Mouse (Mus musculus): ENCODE measurements around the gene Vmn1r115. TPM values are rescaled to one million over a fixed set of nuclear protein-coding genes. Genes with fewer than 3 reads are reported as not detected.
"Not testable (repeated sequence)": the region's sequence is repeated elsewhere in the genome, so short reads cannot be mapped to it uniquely, and the experiment has no call there.

Gene Vmn1r115
- not detected in 2 replicates for polyA plus RNA-seq (2016; fragmentation: Nextera tagmentation; extraction: Ambion mirVana)

- DNase-seq (ENCODE audit: low spot score); H3K27me3 ChIP-seq (replicated peaks; ENCODE audit: low read depth, poor library complexity, severe bottlenecking); H3K27ac ChIP-seq (replicated peaks); H3K36me3 ChIP-seq (replicated peaks); H3K4me3 ChIP-seq; H3K4me1 ChIP-seq; H3K9me3 ChIP-seq: not testable (repeated sequence)
- WGBS, result 94% methylated on average over 1 of the region's 3 CpGs
Observed at GRCm38 (mm10) chr7:20844885-20845284, at the start of gene Vmn1r115. TSS of gene Vmn1r115 (minus strand) at chr7:20844985.

- H3K4me1 ChIP-seq; H3K27me3 ChIP-seq (replicated peaks; ENCODE audit: low read depth, poor library complexity, severe bottlenecking); DNase-seq (ENCODE audit: low spot score); H3K27ac ChIP-seq (replicated peaks); H3K4me3 ChIP-seq; H3K9me3 ChIP-seq; H3K36me3 ChIP-seq (replicated peaks): not testable (repeated sequence)
- WGBS, result no CpG with 5 or more reads among the region's 2 CpGs
Observed at GRCm38 (mm10) chr7:20884021-20884420, 39.2 kb upstream of the Vmn1r115 start, which contains the start of gene Vmn1r117. TSS of gene Vmn1r117 (minus strand) at chr7:20884121.

- not testable (repeated sequence) for H3K9me3 ChIP-seq; H3K27me3 ChIP-seq (replicated peaks; ENCODE audit: low read depth, poor library complexity, severe bottlenecking); H3K27ac ChIP-seq (replicated peaks); H3K4me3 ChIP-seq; H3K4me1 ChIP-seq; DNase-seq (ENCODE audit: low spot score); H3K36me3 ChIP-seq (replicated peaks)
- 60% methylated on average over 3 of the region's 3 CpGs for WGBS
Observed at GRCm38 (mm10) chr7:20871956-20872355, 27.2 kb upstream of the Vmn1r115 start, which contains the start of gene Vmn1r116. TSS of gene Vmn1r116 (plus strand) at chr7:20872256.

GRCm38 (mm10) chr7:20812086-20812485 lies 32.7 kb downstream of the Vmn1r115 start, which contains the start of gene Vmn1r114:
TSS of gene Vmn1r114 (minus strand) at chr7:20812186.
- H3K9me3 ChIP-seq; H3K4me3 ChIP-seq; H3K4me1 ChIP-seq; H3K36me3 ChIP-seq (replicated peaks); DNase-seq (ENCODE audit: low spot score); H3K27ac ChIP-seq (replicated peaks); H3K27me3 ChIP-seq (replicated peaks; ENCODE audit: low read depth, poor library complexity, severe bottlenecking): not testable (repeated sequence)
- no CpG with 5 or more reads among the region's 5 CpGs for WGBS

Other genes starting within 250 kb of the Vmn1r115 start
- not detected in 2 replicates for gene Gm4513, start 246.0 kb downstream of the Vmn1r115 start, polyA plus RNA-seq (2016; fragmentation: Nextera tagmentation; extraction: Ambion mirVana)
- gene Vmn1r107, start 176.1 kb downstream of the Vmn1r115 start, polyA plus RNA-seq (2016; fragmentation: Nextera tagmentation; extraction: Ambion mirVana), result not detected in 2 replicates
- not detected in 2 replicates for gene Vmn1r111, start 141.8 kb downstream of the Vmn1r115 start, polyA plus RNA-seq (2016; fragmentation: Nextera tagmentation; extraction: Ambion mirVana)
- not detected in 2 replicates for gene Gm10668, start 114.4 kb downstream of the Vmn1r115 start, polyA plus RNA-seq (2016; fragmentation: Nextera tagmentation; extraction: Ambion mirVana)
- not detected in 2 replicates for gene Vmn1r112, start 73.8 kb downstream of the Vmn1r115 start, polyA plus RNA-seq (2016; fragmentation: Nextera tagmentation; extraction: Ambion mirVana)
- not detected in 2 replicates for gene Vmn1r113, start 57.7 kb downstream of the Vmn1r115 start, polyA plus RNA-seq (2016; fragmentation: Nextera tagmentation; extraction: Ambion mirVana)
- not detected in 2 replicates for gene Vmn1r114, start 32.8 kb downstream of the Vmn1r115 start, polyA plus RNA-seq (2016; fragmentation: Nextera tagmentation; extraction: Ambion mirVana)
- not detected in 2 replicates for gene Vmn1r116, start 27.3 kb upstream of the Vmn1r115 start, polyA plus RNA-seq (2016; fragmentation: Nextera tagmentation; extraction: Ambion mirVana)
- not detected in 2 replicates for gene Vmn1r117, start 39.1 kb upstream of the Vmn1r115 start, polyA plus RNA-seq (2016; fragmentation: Nextera tagmentation; extraction: Ambion mirVana)
- gene Vmn1r118, start 67.4 kb upstream of the Vmn1r115 start, polyA plus RNA-seq (2016; fragmentation: Nextera tagmentation; extraction: Ambion mirVana), result not detected in 2 replicates
- not detected in 2 replicates for gene Vmn1r119, start 167.5 kb upstream of the Vmn1r115 start, polyA plus RNA-seq (2016; fragmentation: Nextera tagmentation; extraction: Ambion mirVana)
- not detected in 2 replicates for gene Vmn1r120, start 208.8 kb upstream of the Vmn1r115 start, polyA plus RNA-seq (2016; fragmentation: Nextera tagmentation; extraction: Ambion mirVana)

Data from embryonic facial prominence, embryonic 10.5 days (tissue).